In genomic region chr15:85205792-85206702, GRCm38 (mm10) we compare ENCODE assay signal across 8 mouse cellular contexts. TPM values are rescaled to one million over a fixed set of nuclear protein-coding genes. Genes with fewer than 3 reads are reported as not detected.
DNase-seq lines count a peak whose midpoint lies in the region; ATAC-seq and TF ChIP-seq lines count a peak whose summit lies in the region.

Gene Fbln1, plus strand, starts transcription at chr15:85205949.

- H3K9ac ChIP-seq in intestine, postnatal 0 days (ENCODE audit: low read depth, low read length): peak within 1 kb of the TSS; percentile 57

- no peak for TF ChIP-seq POLR2A in small intestine, adult 2 months (IDR thresholded peaks at IDR 0.05; ENCODE audit: low read depth, low read length)

- peak within 1 kb of the TSS; percentile 99 for H3K27ac ChIP-seq in embryonic facial prominence, embryonic 10.5 days (replicated peaks)
- H3K27ac ChIP-seq in intestine, postnatal 0 days (ENCODE audit: low read depth, low read length): peak within 1 kb of the TSS; percentile 60
- peak within 1 kb of the TSS; percentile 97 for H3K27ac ChIP-seq in midbrain, embryonic 10.5 days (replicated peaks)
- H3K27ac ChIP-seq in small intestine, adult 2 months (ENCODE audit: insufficient read depth, low read depth, low read length): peak within 1 kb of the TSS; percentile 71

- TF ChIP-seq CTCF in intestine, postnatal 0 days (IDR thresholded peaks at IDR 0.05; ENCODE audit: low read depth): peak; percentile 31; the same call in 1 of the 2 replicates
- no peak for TF ChIP-seq CTCF in small intestine, adult 2 months (IDR thresholded peaks at IDR 0.05; ENCODE audit: extremely low read depth, insufficient read length, insufficient replicate concordance, low read depth, low read length)

- intact Hi-C loops in left cerebral cortex, postnatal 25 days (cut with DNase I): no loop called here

- H3K36me3 ChIP-seq in embryonic facial prominence, embryonic 10.5 days (replicated peaks): peaks cover 27% of the 10 kb centered on the region
- no peaks in the 10 kb centered on the region; the same call in 1 of the 2 replicates for H3K36me3 ChIP-seq in intestine, postnatal 0 days (ENCODE audit: control insufficient read depth, insufficient read depth)
- peaks cover 24% of the 10 kb centered on the region for H3K36me3 ChIP-seq in midbrain, embryonic 10.5 days
- H3K36me3 ChIP-seq in small intestine, adult 2 months (ENCODE audit: control insufficient read depth, insufficient read depth, low read length): peaks cover 1% of the 10 kb centered on the region; the same call in 1 of the 2 replicates

- peaks cover 52% of the 10 kb centered on the region for H3K4me1 ChIP-seq in embryonic facial prominence, embryonic 10.5 days
- H3K4me1 ChIP-seq in intestine, postnatal 0 days (replicated peaks; ENCODE audit: control insufficient read depth, insufficient read depth, low read length): peaks cover 11% of the 10 kb centered on the region
- peaks cover 64% of the 10 kb centered on the region for H3K4me1 ChIP-seq in midbrain, embryonic 10.5 days
- peaks cover 18% of the 10 kb centered on the region for H3K4me1 ChIP-seq in small intestine, adult 2 months (ENCODE audit: control insufficient read depth, insufficient read depth, insufficient read length, low read length)

- DNase-seq in adrenal gland, adult 18-20 months (ENCODE audit: low spot score in 2 of 2): peak; percentile 70 to 76
- DNase-seq in embryonic facial prominence, embryonic 10.5 days (ENCODE audit: low spot score): peak; percentile 94
- peak; percentile 70 to 78 for DNase-seq in left cerebral cortex, postnatal 25 days (ENCODE audit: low spot score in 2 of 2)
- peak; percentile 84 for DNase-seq in midbrain, embryonic 10.5 days (ENCODE audit: low spot score)
- no peak for DNase-seq in B cell, adult 2 months

- peak within 1 kb of the TSS; percentile 89 for H3K4me3 ChIP-seq in embryonic facial prominence, embryonic 10.5 days
- peak within 1 kb of the TSS; percentile 55 for H3K4me3 ChIP-seq in intestine, postnatal 0 days (ENCODE audit: low read depth, low read length)
- peak within 1 kb of the TSS; percentile 73 for H3K4me3 ChIP-seq in midbrain, embryonic 10.5 days
- peak within 1 kb of the TSS; percentile 75 for H3K4me3 ChIP-seq in small intestine, adult 2 months (ENCODE audit: low read depth, low read length)

- under 1% methylated on average over 64 of the region's 64 CpGs for WGBS in embryonic facial prominence, embryonic 10.5 days
- WGBS in intestine, postnatal 0 days: under 1% methylated on average over 58 of the region's 64 CpGs
- WGBS in midbrain, embryonic 10.5 days: under 1% methylated on average over 64 of the region's 64 CpGs
- 1% methylated on average over 64 of the region's 64 CpGs for WGBS in small intestine, adult 2 months

- peaks cover 12% of the 10 kb centered on the region for H3K9me3 ChIP-seq in embryonic facial prominence, embryonic 10.5 days
- no peaks in the 10 kb centered on the region for H3K9me3 ChIP-seq in intestine, postnatal 0 days (ENCODE audit: control insufficient read depth)
- peaks cover 21% of the 10 kb centered on the region for H3K9me3 ChIP-seq in midbrain, embryonic 10.5 days (replicated peaks)

- ATAC-seq in granulocyte monocyte progenitor cell, adult 5-6 weeks (replicated peaks; ENCODE audit: poor library complexity, severe bottlenecking): peak; percentile 72
- ATAC-seq in intestine, postnatal 0 days: peak; percentile 71

- peaks cover 33% of the 10 kb centered on the region for H3K27me3 ChIP-seq in embryonic facial prominence, embryonic 10.5 days (replicated peaks; ENCODE audit: low read depth, poor library complexity, severe bottlenecking)
- H3K27me3 ChIP-seq in intestine, postnatal 0 days (replicated peaks; ENCODE audit: control insufficient read depth, insufficient read depth, low read length): no peaks in the 10 kb centered on the region
- peaks cover 38% of the 10 kb centered on the region for H3K27me3 ChIP-seq in midbrain, embryonic 10.5 days (ENCODE audit: low read depth, poor library complexity, severe bottlenecking)
- no peaks in the 10 kb centered on the region for H3K27me3 ChIP-seq in small intestine, adult 2 months (ENCODE audit: control insufficient read depth, insufficient read depth, low read length)

- peak within 1 kb of the TSS; percentile 96 for H3K4me2 ChIP-seq in intestine, postnatal 0 days (replicated peaks; ENCODE audit: low read depth)

RNA-seq across cellular contexts. Expression of gene Fbln1, which starts in this region (rescaled TPM):
- 10 to 100 TPM; 29.0 to 32.9 TPM for total RNA-seq in adrenal gland, adult 18-20 months (2021)
- 198 and 207 TPM in 2 replicates for polyA plus RNA-seq in embryonic facial prominence, embryonic 10.5 days (2016; fragmentation: Nextera tagmentation; extraction: Ambion mirVana)
- total RNA-seq in granulocyte monocyte progenitor cell, adult 5-6 weeks (2014; fragmentation: Nextera tagmentation): 0.11 and 0.30 TPM in 2 replicates
- total RNA-seq in granulocyte monocyte progenitor cell, adult 5-6 weeks (2017): 0.73 TPM in 1 of 2 replicates, not detected in the other
- polyA plus RNA-seq in intestine, postnatal 0 days (2015; fragmentation: Nextera tagmentation; extraction: Ambion mirVana): 90.5 and 97.9 TPM in 2 replicates
- 10 to 100 TPM; 10.3 to 10.8 TPM for total RNA-seq in left cerebral cortex, postnatal 25 days (2021)
- polyA plus RNA-seq in midbrain, embryonic 10.5 days (2016; fragmentation: Nextera tagmentation; extraction: Ambion mirVana): 162 and 179 TPM in 2 replicates
- 139 and 456 TPM in 2 replicates for polyA plus RNA-seq in small intestine, adult 2 months (2012; rRNA removed)

Comparison
In these comparisons a context has a peak if more than half of its experiments do, and no peak if none do; other contexts are left out.
1. RNA of gene Fbln1 (total RNA-seq): 29.0 to 32.9 TPM in adrenal gland, adult 18-20 months and 10.3 to 10.8 TPM in left cerebral cortex, postnatal 25 days; 0.11 to 0.73 TPM in granulocyte monocyte progenitor cell, adult 5-6 weeks; every median in the first group is over 4 times any median in the second.
2. Peak in ATAC-seq in granulocyte monocyte progenitor cell, adult 5-6 weeks; RNA of the gene not detected or under 1 TPM.
3. DNase-seq: peak in adrenal gland, adult 18-20 months (2 of 2), embryonic facial prominence, embryonic 10.5 days (single experiment), left cerebral cortex, postnatal 25 days (2 of 2) and midbrain, embryonic 10.5 days (single experiment); none in B cell, adult 2 months (0 of 2).
4. Peak in every context shown above with its lines, with median percentiles within 50 percentile points of each other: H3K27ac ChIP-seq and H3K4me3 ChIP-seq.